Mouse (Mus musculus): ENCODE data around the gene Hspg2. TPM values are rescaled to one million over a fixed set of nuclear protein-coding genes. Genes with fewer than 3 reads are reported as not detected.

The Hspg2 gene
- total and polyA plus RNA-seq, 3 experiments: 0.05 TPM; not detected in 2

GRCm38 (mm10) chr4:137480993-137481340, 12.4 kb downstream of the Hspg2 start:
- Histone ChIP-seq H3K9me3 (replicated peaks) (no peaks in the 10 kb centered on the region), H3K27me3 (ENCODE audit: insufficient read depth, low read length) (peaks cover 5% of the 10 kb centered on the region; the same call in 1 of the 2 replicates), H3K4me1 (ENCODE audit: insufficient read depth, low read depth, low read length) (no peaks in the 10 kb centered on the region), H3K36me3 (replicated peaks) (no peaks in the 10 kb centered on the region), H3K4me3 (ENCODE audit: low read depth, low read length) (no peak overlapping the region)
- no peak for DNase-seq (ENCODE audit: low spot score)
- TF ChIP-seq TAL1 (conservative IDR thresholded peaks at IDR 0.05; ENCODE audit: low read depth, low read length) (no peak), CTCF (IDR thresholded peaks at IDR 0.05; ENCODE audit: low read depth, low read length) (no peak), GATA2 (IDR thresholded peaks at IDR 0.05; ENCODE audit: borderline replicate concordance, low read depth, low read length) (no peak), POLR2AphosphoS5 (IDR thresholded peaks at IDR 0.05; ENCODE audit: insufficient replicate concordance, low read depth, low read length) (no peak), GATA1 (IDR thresholded peaks at IDR 0.05; ENCODE audit: borderline replicate concordance, low read length) (no peak)
- ATAC-seq (ENCODE audit: extremely low read depth, insufficient number of reproducible peaks, low FRiP score, poor library complexity, severe bottlenecking): no peak

- H3K36me3 ChIP-seq (replicated peaks): no peaks in the 10 kb centered on the region
These were observed 12.9 kb downstream of the Hspg2 start for GRCm38 (mm10) chr4:137481381-137482030.

GRCm38 (mm10) chr4:137483871-137484270, 15.3 kb downstream of the Hspg2 start:
- H3K4me3 ChIP-seq (ENCODE audit: low read depth, low read length): no peak overlapping the region
- ATAC-seq (ENCODE audit: extremely low read depth, insufficient number of reproducible peaks, low FRiP score, poor library complexity, severe bottlenecking) (no peak), DNase-seq (ENCODE audit: low spot score) (no peak)
- TF ChIP-seq TAL1 (conservative IDR thresholded peaks at IDR 0.05; ENCODE audit: low read depth, low read length): no peak
- no peak for TF ChIP-seq GATA1 (IDR thresholded peaks at IDR 0.05; ENCODE audit: borderline replicate concordance, low read length)
- peaks cover 3% of the 10 kb centered on the region; the same call in 1 of the 2 replicates for H3K27me3 ChIP-seq (ENCODE audit: insufficient read depth, low read length)
- H3K36me3 ChIP-seq (replicated peaks): no peaks in the 10 kb centered on the region
- no peaks in the 10 kb centered on the region for H3K9me3 ChIP-seq (replicated peaks)
- no peaks in the 10 kb centered on the region for H3K4me1 ChIP-seq (ENCODE audit: insufficient read depth, low read depth, low read length)

More at GRCm38 (mm10) chr4:137481381-137482030, 12.9 kb downstream of the Hspg2 start:
- TF ChIP-seq GATA2 (IDR thresholded peaks at IDR 0.05; ENCODE audit: borderline replicate concordance, low read depth, low read length): no peak
- TF ChIP-seq TAL1 (conservative IDR thresholded peaks at IDR 0.05; ENCODE audit: low read depth, low read length): no peak
- TF ChIP-seq GATA1 (IDR thresholded peaks at IDR 0.05; ENCODE audit: borderline replicate concordance, low read length): no peak
- no peak for TF ChIP-seq CTCF (IDR thresholded peaks at IDR 0.05; ENCODE audit: low read depth, low read length)
- no peak for TF ChIP-seq POLR2AphosphoS5 (IDR thresholded peaks at IDR 0.05; ENCODE audit: insufficient replicate concordance, low read depth, low read length)
- Histone ChIP-seq H3K27me3 (ENCODE audit: insufficient read depth, low read length) (peaks cover 3% of the 10 kb centered on the region; the same call in 1 of the 2 replicates), H3K4me1 (ENCODE audit: insufficient read depth, low read depth, low read length) (no peaks in the 10 kb centered on the region), H3K9me3 (replicated peaks) (no peaks in the 10 kb centered on the region), H3K4me3 (ENCODE audit: low read depth, low read length) (no peak overlapping the region)
- DNase-seq (ENCODE audit: low spot score) (no peak), ATAC-seq (ENCODE audit: extremely low read depth, insufficient number of reproducible peaks, low FRiP score, poor library complexity, severe bottlenecking) (no peak)

GRCm38 (mm10) chr4:137484586-137484985, 16.0 kb downstream of the Hspg2 start:
- no peak for DNase-seq (ENCODE audit: low spot score)
- Histone ChIP-seq H3K27me3 (ENCODE audit: insufficient read depth, low read length) (peaks cover 3% of the 10 kb centered on the region; the same call in 1 of the 2 replicates), H3K9me3 (replicated peaks) (no peaks in the 10 kb centered on the region), H3K4me1 (ENCODE audit: insufficient read depth, low read depth, low read length) (no peaks in the 10 kb centered on the region), H3K36me3 (replicated peaks) (no peaks in the 10 kb centered on the region), H3K4me3 (ENCODE audit: low read depth, low read length) (no peak overlapping the region)
- no peak for TF ChIP-seq CTCF (IDR thresholded peaks at IDR 0.05; ENCODE audit: low read depth, low read length)
- TF ChIP-seq POLR2AphosphoS5 (IDR thresholded peaks at IDR 0.05; ENCODE audit: insufficient replicate concordance, low read depth, low read length): no peak
- no peak for TF ChIP-seq TAL1 (conservative IDR thresholded peaks at IDR 0.05; ENCODE audit: low read depth, low read length)
- TF ChIP-seq GATA1 (IDR thresholded peaks at IDR 0.05; ENCODE audit: borderline replicate concordance, low read length): no peak
- no peak for TF ChIP-seq GATA2 (IDR thresholded peaks at IDR 0.05; ENCODE audit: borderline replicate concordance, low read depth, low read length)
- no peak for ATAC-seq (ENCODE audit: extremely low read depth, insufficient number of reproducible peaks, low FRiP score, poor library complexity, severe bottlenecking)

GRCm38 (mm10) chr4:137485258-137485960, 16.8 kb downstream of the Hspg2 start:
- Histone ChIP-seq H3K36me3 (replicated peaks) (no peaks in the 10 kb centered on the region), H3K4me3 (ENCODE audit: low read depth, low read length) (no peak overlapping the region), H3K9me3 (replicated peaks) (no peaks in the 10 kb centered on the region), H3K4me1 (ENCODE audit: insufficient read depth, low read depth, low read length) (no peaks in the 10 kb centered on the region), H3K27me3 (ENCODE audit: insufficient read depth, low read length) (peaks cover 3% of the 10 kb centered on the region; the same call in 1 of the 2 replicates)
- DNase-seq (ENCODE audit: low spot score) (no peak), ATAC-seq (ENCODE audit: extremely low read depth, insufficient number of reproducible peaks, low FRiP score, poor library complexity, severe bottlenecking) (no peak)
- TF ChIP-seq POLR2AphosphoS5 (IDR thresholded peaks at IDR 0.05; ENCODE audit: insufficient replicate concordance, low read depth, low read length) (no peak), GATA2 (IDR thresholded peaks at IDR 0.05; ENCODE audit: borderline replicate concordance, low read depth, low read length) (no peak), GATA1 (IDR thresholded peaks at IDR 0.05; ENCODE audit: borderline replicate concordance, low read length) (no peak), CTCF (IDR thresholded peaks at IDR 0.05; ENCODE audit: low read depth, low read length) (no peak), TAL1 (conservative IDR thresholded peaks at IDR 0.05; ENCODE audit: low read depth, low read length) (no peak)
